Mouse (Mus musculus): ENCODE results near the gene Tex9. TPM values are rescaled to one million over a fixed set of nuclear protein-coding genes. Genes with fewer than 3 reads are reported as not detected.

Gene Tex9
- polyA plus RNA-seq (2012; rRNA removed), result 38.8 and 43.6 TPM in 2 replicates

GRCm38 (mm10) chr9:72492194-72492565, at the start of gene Tex9:
Gene Tex9, minus strand, starts transcription at chr9:72492212.

GRCm38 (mm10) chr9:72531996-72532380, 40.0 kb upstream of the Tex9 start, which contains the start of gene Rfx7:
Gene Rfx7, plus strand, starts transcription at chr9:72532240.

GRCm38 (mm10) chr9:72437822-72438701, 54.0 kb downstream of the Tex9 start, which contains the start of gene Mns1:
Gene Mns1, plus strand, starts transcription at chr9:72438011.

Other genes with a start within 250 kb of the Tex9 start
- gene Zfp280d, start 217.4 kb downstream of the Tex9 start, polyA plus RNA-seq (2012; rRNA removed), result 74.8 and 77.4 TPM in 2 replicates
- 12.4 and 15.2 TPM in 2 replicates for gene Mns1, start 54.2 kb downstream of the Tex9 start, polyA plus RNA-seq (2012; rRNA removed)
- 25.1 and 27.5 TPM in 2 replicates for gene Rfx7, start 40.0 kb upstream of the Tex9 start, polyA plus RNA-seq (2012; rRNA removed)
- 575 and 609 TPM in 2 replicates for gene Nedd4, start 170.1 kb upstream of the Tex9 start, polyA plus RNA-seq (2012; rRNA removed)